Mouse (Mus musculus) kidney, adult 8-10 months (tissue): ENCODE measurements at regions not wholly inside any gene's neighbourhood (a gene's known extent, or its start where the extent isn't known, plus 50 kb on each side); places are given as distances from the start of the nearest gene placed in this dataset.

ENCODE experiments used
- DNase-seq, 2 experiments: peaks; one replicate each; pipeline ENCODE4 v3.0.0; 2022

GRCm38 (mm10) chr3:101749841-101750240, 98.9 kb downstream of the Mab21l3 start:
- DNase-seq = peak; percentile 60 to 70

- DNase-seq = no peak
Measured at GRCm38 (mm10) chr3:101749031-101749632, 99.6 kb downstream of the Mab21l3 start.

GRCm38 (mm10) chr3:101748186-101748585, 100.6 kb downstream of the Mab21l3 start:
- no peak for DNase-seq

- DNase-seq = no peak
Measured at GRCm38 (mm10) chr3:101740906-101741305, 107.9 kb downstream of the Mab21l3 start.

- no peak for DNase-seq
Measured at GRCm38 (mm10) chr3:101737197-101737596, 111.6 kb downstream of the Mab21l3 start.

- no peak for DNase-seq
Measured at GRCm38 (mm10) chr3:101729044-101729443, 119.7 kb downstream of the Mab21l3 start.

GRCm38 (mm10) chr3:101722926-101723325, 118.4 kb upstream of the Atp1a1 start:
- no peak for DNase-seq

GRCm38 (mm10) chr3:101722001-101722400, 117.5 kb upstream of the Atp1a1 start:
- no peak for DNase-seq

- DNase-seq = no peak
Measured at GRCm38 (mm10) chr3:101715416-101715815, 110.9 kb upstream of the Atp1a1 start.

- DNase-seq = no peak
Measured at GRCm38 (mm10) chr3:101714810-101715209, 110.3 kb upstream of the Atp1a1 start.

- no peak for DNase-seq
Measured at GRCm38 (mm10) chr3:101713669-101714068, 109.2 kb upstream of the Atp1a1 start.

GRCm38 (mm10) chr3:101713138-101713638, 108.7 kb upstream of the Atp1a1 start:
- DNase-seq = no peak

- no peak for DNase-seq
Measured at GRCm38 (mm10) chr3:101712666-101713065, 108.2 kb upstream of the Atp1a1 start.

GRCm38 (mm10) chr3:101711594-101712171, 107.2 kb upstream of the Atp1a1 start:
- DNase-seq = no peak

GRCm38 (mm10) chr3:101709379-101709970, 105.0 kb upstream of the Atp1a1 start:
- peak; percentile 50 to 64 for DNase-seq

GRCm38 (mm10) chr3:101708821-101709220, 104.3 kb upstream of the Atp1a1 start:
- DNase-seq = no peak

- no peak for DNase-seq
Measured at GRCm38 (mm10) chr3:101704919-101705318, 100.4 kb upstream of the Atp1a1 start.

- no peak for DNase-seq
Measured at GRCm38 (mm10) chr3:101704326-101704725, 99.8 kb upstream of the Atp1a1 start.

- DNase-seq = no peak
Measured at GRCm38 (mm10) chr3:101701763-101702173, 97.3 kb upstream of the Atp1a1 start.

- no peak for DNase-seq
Measured at GRCm38 (mm10) chr3:101700974-101701610, 96.6 kb upstream of the Atp1a1 start.

- DNase-seq = peak; percentile 47 to 55
Measured at GRCm38 (mm10) chr3:101699929-101700681, 95.6 kb upstream of the Atp1a1 start.

- no peak for DNase-seq
Measured at GRCm38 (mm10) chr3:101696832-101697231, 92.3 kb upstream of the Atp1a1 start.

GRCm38 (mm10) chr3:101694311-101694710, 89.8 kb upstream of the Atp1a1 start:
- DNase-seq = no peak
